Mouse (Mus musculus) frontal cortex, adult 2 months (tissue): ENCODE measurements at regions not wholly inside any gene's neighbourhood (a gene's known extent, or its start where the extent isn't known, plus 50 kb on each side); places are given as distances from the start of the nearest gene placed in this dataset.
A peak's percentile ranks its signal among the peaks of the same experiment; 100 is the strongest.
"Not testable (repeated sequence)": the region's sequence is repeated elsewhere in the genome, so short reads cannot be mapped to it uniquely, and the experiment has no call there.

Source experiments
- DNase-seq, 2 experiments: peaks; one replicate each; pipeline ENCODE4 v3.0.0; 2022; ENCODE audit warnings: low spot score in 1 of 2; ENCODE audit errors: extremely low spot score in 1 of 2

GRCm38 (mm10) chr3:39745947-39746346 lies 785.1 kb upstream of the Intu start:
- peak; percentile 18 to 50 for DNase-seq

- DNase-seq = no peak
These were observed 762.0 kb upstream of the Intu start for GRCm38 (mm10) chr3:39768981-39769568.

GRCm38 (mm10) chr3:39776278-39777039 lies 754.6 kb upstream of the Intu start:
- DNase-seq = no peak

- no peak for DNase-seq
These were observed 751.3 kb upstream of the Intu start for GRCm38 (mm10) chr3:39779690-39780218.

- no peak for DNase-seq
These were observed 750.8 kb upstream of the Intu start for GRCm38 (mm10) chr3:39780270-39780669.

- DNase-seq = no peak
These were observed 746.2 kb upstream of the Intu start for GRCm38 (mm10) chr3:39784901-39785300.

GRCm38 (mm10) chr3:39809586-39809985 lies 721.5 kb upstream of the Intu start:
- no peak for DNase-seq

DNA sequence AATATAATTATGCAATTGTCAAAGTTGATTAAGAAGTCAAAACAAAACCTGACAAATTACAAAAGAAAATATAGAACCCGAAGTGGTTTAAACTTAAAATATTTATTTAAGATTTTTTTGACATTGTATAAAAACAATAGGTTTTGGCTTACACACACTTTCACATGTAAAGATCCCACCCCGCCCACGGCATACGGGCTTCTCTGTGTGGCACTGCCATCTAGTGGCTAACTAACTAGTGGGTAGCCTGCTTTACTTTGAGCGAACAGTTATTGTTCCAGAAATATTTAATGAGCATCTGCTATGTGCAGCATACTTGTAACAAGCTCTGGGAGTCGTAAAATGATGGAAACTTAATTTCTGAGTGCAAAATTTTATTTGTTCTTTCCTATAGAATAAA lies 716.3 kb upstream of the Intu start:
- DNase-seq = peak; percentile 9 to 83

GRCm38 (mm10) chr3:39830488-39831056 lies 700.5 kb upstream of the Intu start:
- DNase-seq = no peak

GRCm38 (mm10) chr3:39838377-39839145 lies 692.5 kb upstream of the Intu start:
- DNase-seq = no peak

DNA sequence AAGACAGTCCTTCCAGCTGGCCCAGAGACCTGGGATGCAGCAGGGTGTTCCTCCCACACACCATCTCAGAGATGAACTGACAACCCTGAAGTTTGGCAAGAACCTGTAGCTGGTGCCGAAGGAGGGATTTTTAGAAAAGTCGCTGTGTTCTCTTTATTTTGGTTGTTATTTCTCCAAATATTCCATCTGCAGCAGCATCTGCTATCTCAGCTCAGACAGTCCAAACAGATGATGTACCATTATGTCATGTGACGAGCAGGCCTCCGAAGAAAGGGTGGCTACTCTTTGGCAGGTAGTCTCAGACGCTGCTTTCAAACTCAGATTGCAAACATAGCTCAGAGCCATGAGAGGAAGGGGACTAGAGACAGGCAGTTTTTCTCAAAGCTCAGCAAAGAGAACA lies 690.1 kb upstream of the Intu start:
- peak in 1 of 2 experiments; percentile 24 for DNase-seq

GRCm38 (mm10) chr3:39845123-39845522 lies 686.0 kb upstream of the Intu start:
- peak in 1 of 2 experiments; percentile 10 for DNase-seq

DNA sequence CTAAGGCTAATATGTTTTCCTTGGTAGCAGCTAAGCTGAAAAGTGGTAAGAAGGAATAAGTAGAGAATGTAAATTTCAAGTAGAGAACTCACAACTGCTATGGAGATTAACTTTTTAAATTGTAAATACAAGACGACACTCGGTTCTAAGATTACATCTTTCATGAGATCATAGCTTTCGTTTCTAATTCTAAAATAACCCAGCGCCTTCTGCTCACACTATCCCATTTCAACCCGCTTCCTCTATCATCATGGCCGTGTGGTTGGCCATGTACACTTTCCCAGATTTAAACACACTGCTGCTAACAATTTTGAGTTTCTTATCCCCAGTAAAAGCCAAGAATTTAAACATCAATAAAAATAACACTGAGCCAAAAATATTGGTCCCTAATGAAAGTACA lies 682.3 kb upstream of the Intu start:
- no peak for DNase-seq

- no peak for DNase-seq
These were observed 673.8 kb upstream of the Intu start for GRCm38 (mm10) chr3:39857214-39857839.

- not testable (repeated sequence) for DNase-seq
These were observed 655.0 kb upstream of the Intu start for GRCm38 (mm10) chr3:39876046-39876445.

- DNase-seq = no peak
These were observed 646.7 kb upstream of the Intu start for GRCm38 (mm10) chr3:39884370-39884769.

DNA sequence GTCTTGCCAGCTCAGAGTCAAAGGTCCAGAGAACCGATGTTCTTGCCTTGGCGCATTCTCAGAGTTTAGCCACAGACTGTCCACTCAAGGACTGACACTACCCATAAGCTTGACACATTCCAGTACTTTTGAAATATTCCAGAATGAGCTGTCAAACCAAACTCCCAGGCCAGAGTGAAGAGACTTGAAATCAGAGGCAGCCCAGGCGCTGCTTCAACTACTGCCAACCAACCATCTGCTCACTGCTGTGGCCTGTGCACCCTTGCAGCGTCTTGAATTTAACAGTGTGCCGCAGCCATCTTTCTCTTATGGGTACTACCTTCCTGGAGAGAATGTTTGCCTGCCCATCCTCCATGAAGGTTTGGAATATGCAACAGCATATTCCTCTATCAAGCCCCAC lies 642.7 kb upstream of the Intu start:
- DNase-seq = no peak

- no peak for DNase-seq
These were observed 641.9 kb upstream of the Intu start for GRCm38 (mm10) chr3:39889222-39889621.

DNA sequence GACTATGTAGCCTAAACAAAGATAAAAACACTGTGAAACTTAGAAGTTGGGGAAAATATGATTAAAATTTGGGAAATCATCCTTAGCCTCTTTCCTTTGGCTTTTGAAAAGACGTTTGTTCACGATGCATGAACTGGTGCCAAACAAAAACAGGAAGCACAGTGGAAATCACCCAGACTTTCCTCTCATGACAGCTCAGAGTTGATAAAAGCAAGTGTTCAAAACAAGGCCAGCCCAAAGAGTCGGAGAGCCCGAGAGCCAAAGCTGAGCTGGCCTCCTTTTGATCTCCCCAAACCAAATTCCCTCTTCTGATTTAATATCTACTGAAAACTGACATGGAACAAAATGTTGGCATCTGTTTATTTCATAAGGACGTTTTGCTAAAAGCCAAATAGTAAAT lies 632.1 kb upstream of the Intu start:
- DNase-seq = no peak

DNA sequence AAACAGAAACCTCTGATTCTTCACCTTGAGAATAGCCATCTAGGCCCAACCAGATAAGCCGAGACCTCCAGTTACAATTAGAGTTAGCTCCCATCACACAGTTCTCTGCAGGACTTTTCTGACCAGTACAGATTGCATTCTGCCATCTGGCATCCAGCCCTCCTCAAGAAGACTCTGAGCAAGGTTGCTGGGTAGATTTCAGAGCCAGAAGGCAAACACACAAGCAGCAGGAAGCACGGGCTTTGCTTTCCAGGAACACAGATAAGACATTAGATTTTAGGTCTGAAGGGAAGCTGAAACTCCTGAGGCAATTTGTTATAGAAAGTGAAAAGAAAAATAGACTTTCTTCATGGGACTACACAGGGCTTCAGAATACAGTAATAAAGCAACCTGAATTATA lies 630.9 kb upstream of the Intu start:
- DNase-seq = no peak

- no peak for DNase-seq
These were observed 626.7 kb upstream of the Intu start for GRCm38 (mm10) chr3:39904377-39904776.
